Mouse (Mus musculus): ENCODE results near the gene Obox7. TPM values are rescaled to one million over a fixed set of nuclear protein-coding genes. Genes with fewer than 3 reads are reported as not detected.
"Not testable (repeated sequence)": the region's sequence is repeated elsewhere in the genome, so short reads cannot be mapped to it uniquely, and the experiment has no call there.

The Obox7 gene
- not detected in 2 replicates for polyA plus RNA-seq (2015; fragmentation: Nextera tagmentation; extraction: Ambion mirVana)

GRCm38 (mm10) chr7:14659196-14659595, at the start of gene Obox7:
Gene Obox7 (plus strand): TSS chr7:14659496.
- not testable (repeated sequence) for H3K4me2 ChIP-seq; H3K4me1 ChIP-seq (replicated peaks); H3K36me3 ChIP-seq; H3K27ac ChIP-seq (replicated peaks); H3K9ac ChIP-seq; H3K4me3 ChIP-seq; H3K27me3 ChIP-seq; ATAC-seq (ENCODE audit: low read depth)
- WGBS: 87% methylated on average over 1 of the region's 1 CpGs
- peaks cover 18% of the 10 kb centered on the region for H3K9me3 ChIP-seq

GRCm38 (mm10) chr7:14622556-14623542, 36.4 kb upstream of the Obox7 start:
- H3K4me1 ChIP-seq (replicated peaks): not testable (repeated sequence)
- Histone ChIP-seq H3K27me3 (peaks cover 13% of the 10 kb centered on the region; the same call in 1 of the 2 replicates), H3K36me3 (peaks cover 16% of the 10 kb centered on the region; the same call in 1 of the 2 replicates), H3K27ac (replicated peaks) (peak overlapping the region; percentile 72), H3K4me2 (peak overlapping the region; percentile 50), H3K4me3 (peak overlapping the region; percentile 43), H3K9ac (peak overlapping the region; percentile 71), H3K9me3 (peaks cover 14% of the 10 kb centered on the region)
- 3% methylated on average over 91 of the region's 132 CpGs for WGBS
- ATAC-seq (ENCODE audit: low read depth): peak; percentile 91

Other genes starting within 250 kb of the Obox7 start
- not detected in 2 replicates for gene Sult2a8, start 212.7 kb upstream of the Obox7 start, polyA plus RNA-seq (2015; fragmentation: Nextera tagmentation; extraction: Ambion mirVana)
- gene Sult2a7, start 165.3 kb upstream of the Obox7 start, polyA plus RNA-seq (2015; fragmentation: Nextera tagmentation; extraction: Ambion mirVana): not detected in 2 replicates
- 0.28 and 0.49 TPM in 2 replicates for gene Vmn1r90, start 96.0 kb upstream of the Obox7 start, polyA plus RNA-seq (2015; fragmentation: Nextera tagmentation; extraction: Ambion mirVana)

Measured in neural tube, embryonic 13.5 days (tissue).